Mouse (Mus musculus): ENCODE results near the gene Tbc1d7. TPM values are rescaled to one million over a fixed set of nuclear protein-coding genes. Genes with fewer than 3 reads are reported as not detected.

The Tbc1d7 gene
- polyA plus RNA-seq, 1 experiment from 2014 or later: 36.7 TPM

- 46% methylated on average over 7 of the region's 7 CpGs for WGBS
- Histone ChIP-seq H3K36me3 (ENCODE audit: control insufficient read depth, insufficient read depth, low read length) (no peaks in the 10 kb centered on the region), H3K9ac (ENCODE audit: low read length) (no peak overlapping the region), H3K27me3 (ENCODE audit: control insufficient read depth, insufficient read depth, low read length) (no peaks in the 10 kb centered on the region), H3K4me3 (replicated peaks; ENCODE audit: low read length) (no peak overlapping the region), H3K9me3 (replicated peaks; ENCODE audit: control insufficient read depth, low read length) (no peaks in the 10 kb centered on the region), H3K4me1 (ENCODE audit: control insufficient read depth, insufficient read depth, low read length) (peaks cover 12% of the 10 kb centered on the region), H3K4me2 (ENCODE audit: low read depth, low read length) (no peak overlapping the region), H3K27ac (ENCODE audit: low read length) (no peak overlapping the region)
- no peak for ATAC-seq (ENCODE audit: insufficient read depth, low FRiP score)
Measured at GRCm38 (mm10) chr13:43212338-43212737, 41.0 kb upstream of the Tbc1d7 start.

- no peak overlapping the region for H3K27ac ChIP-seq (ENCODE audit: low read length)
- H3K9me3 ChIP-seq (replicated peaks; ENCODE audit: control insufficient read depth, low read length): no peaks in the 10 kb centered on the region
- H3K4me1 ChIP-seq (ENCODE audit: control insufficient read depth, insufficient read depth, low read length): peaks cover 12% of the 10 kb centered on the region
- 67% methylated on average over 5 of the region's 5 CpGs for WGBS
- H3K9ac ChIP-seq (ENCODE audit: low read length): no peak overlapping the region
- no peak overlapping the region for H3K4me3 ChIP-seq (replicated peaks; ENCODE audit: low read length)
- H3K4me2 ChIP-seq (ENCODE audit: low read depth, low read length): no peak overlapping the region
- no peaks in the 10 kb centered on the region for H3K27me3 ChIP-seq (ENCODE audit: control insufficient read depth, insufficient read depth, low read length)
- no peaks in the 10 kb centered on the region for H3K36me3 ChIP-seq (ENCODE audit: control insufficient read depth, insufficient read depth, low read length)
- no peak for ATAC-seq (ENCODE audit: insufficient read depth, low FRiP score)
Measured at GRCm38 (mm10) chr13:43210956-43211355, 39.7 kb upstream of the Tbc1d7 start.

DNA sequence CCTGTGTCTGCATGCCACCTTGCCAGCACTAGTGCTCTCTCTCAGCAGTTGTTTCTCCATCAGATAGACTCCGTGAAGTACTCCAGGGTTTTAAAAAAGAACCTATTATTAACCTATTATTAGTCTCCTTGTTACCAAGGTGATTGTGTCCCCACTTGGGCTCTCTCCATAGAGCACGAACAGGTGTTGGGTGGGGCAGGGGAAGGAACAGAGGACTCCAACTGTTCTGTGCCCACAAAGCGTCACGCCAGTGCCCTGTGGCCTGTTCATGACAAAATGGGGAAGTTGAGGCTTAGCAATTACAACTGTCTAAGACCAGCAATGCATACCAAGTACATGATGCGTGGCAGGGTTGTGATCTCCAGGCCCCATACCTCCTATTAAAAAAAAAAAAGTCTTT is 38.3 kb upstream of the Tbc1d7 start:
- H3K9ac ChIP-seq (ENCODE audit: low read length): no peak overlapping the region
- no peak overlapping the region for H3K4me2 ChIP-seq (ENCODE audit: low read depth, low read length)
- no peak overlapping the region for H3K4me3 ChIP-seq (replicated peaks; ENCODE audit: low read length)
- H3K36me3 ChIP-seq (ENCODE audit: control insufficient read depth, insufficient read depth, low read length): no peaks in the 10 kb centered on the region
- WGBS: 69% methylated on average over 5 of the region's 5 CpGs
- ATAC-seq (ENCODE audit: insufficient read depth, low FRiP score): no peak
- H3K4me1 ChIP-seq (ENCODE audit: control insufficient read depth, insufficient read depth, low read length): peaks cover 12% of the 10 kb centered on the region
- H3K27ac ChIP-seq (ENCODE audit: low read length): no peak overlapping the region
- no peaks in the 10 kb centered on the region for H3K9me3 ChIP-seq (replicated peaks; ENCODE audit: control insufficient read depth, low read length)
- H3K27me3 ChIP-seq (ENCODE audit: control insufficient read depth, insufficient read depth, low read length): no peaks in the 10 kb centered on the region

GRCm38 (mm10) chr13:43208914-43209439 is 37.7 kb upstream of the Tbc1d7 start:
- H3K9me3 ChIP-seq (replicated peaks; ENCODE audit: control insufficient read depth, low read length): no peaks in the 10 kb centered on the region
- no peak overlapping the region for H3K9ac ChIP-seq (ENCODE audit: low read length)
- ATAC-seq (ENCODE audit: insufficient read depth, low FRiP score): 0 out of 2 replicates have a peak, but pooled peaks have one; percentile 8
- no peak overlapping the region for H3K4me3 ChIP-seq (replicated peaks; ENCODE audit: low read length)
- no peak overlapping the region for H3K27ac ChIP-seq (ENCODE audit: low read length)
- H3K4me1 ChIP-seq (ENCODE audit: control insufficient read depth, insufficient read depth, low read length): peaks cover 12% of the 10 kb centered on the region
- H3K4me2 ChIP-seq (ENCODE audit: low read depth, low read length): no peak overlapping the region
- no peaks in the 10 kb centered on the region for H3K27me3 ChIP-seq (ENCODE audit: control insufficient read depth, insufficient read depth, low read length)
- WGBS: 46% methylated on average over 16 of the region's 16 CpGs
- H3K36me3 ChIP-seq (ENCODE audit: control insufficient read depth, insufficient read depth, low read length): no peaks in the 10 kb centered on the region

GRCm38 (mm10) chr13:43206118-43206683 is 34.9 kb upstream of the Tbc1d7 start:
- Histone ChIP-seq H3K27ac (ENCODE audit: low read length) (no peak overlapping the region), H3K27me3 (ENCODE audit: control insufficient read depth, insufficient read depth, low read length) (no peaks in the 10 kb centered on the region), H3K4me3 (replicated peaks; ENCODE audit: low read length) (no peak overlapping the region), H3K9me3 (replicated peaks; ENCODE audit: control insufficient read depth, low read length) (no peaks in the 10 kb centered on the region), H3K36me3 (ENCODE audit: control insufficient read depth, insufficient read depth, low read length) (no peaks in the 10 kb centered on the region), H3K4me2 (ENCODE audit: low read depth, low read length) (no peak overlapping the region), H3K9ac (ENCODE audit: low read length) (no peak overlapping the region), H3K4me1 (ENCODE audit: control insufficient read depth, insufficient read depth, low read length) (peaks cover 7% of the 10 kb centered on the region; the same call in 1 of the 2 replicates)
- 86% methylated on average over 12 of the region's 12 CpGs for WGBS
- ATAC-seq (ENCODE audit: insufficient read depth, low FRiP score): no peak

DNA sequence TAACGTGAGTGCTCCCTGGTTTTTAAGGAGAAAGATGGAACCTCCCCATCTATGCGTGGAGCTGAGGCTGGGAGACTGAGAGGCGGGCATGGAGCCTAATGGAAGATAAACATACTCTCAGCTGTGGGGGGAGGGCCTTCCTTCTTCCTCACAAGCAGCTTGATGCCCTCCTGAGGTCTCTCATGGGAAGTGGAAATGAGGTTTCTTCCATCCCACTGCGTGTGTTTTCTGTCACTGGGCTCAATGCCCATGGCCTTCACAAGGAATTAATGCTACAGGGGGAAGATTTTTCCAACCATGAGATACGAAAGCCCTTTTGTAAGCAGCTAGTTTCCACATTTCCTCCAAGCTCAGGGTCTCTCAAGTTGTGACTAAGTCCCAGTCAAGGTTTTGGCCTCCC is 32.3 kb upstream of the Tbc1d7 start:
- Histone ChIP-seq H3K27me3 (ENCODE audit: control insufficient read depth, insufficient read depth, low read length) (no peaks in the 10 kb centered on the region), H3K4me3 (replicated peaks; ENCODE audit: low read length) (no peak overlapping the region), H3K9me3 (replicated peaks; ENCODE audit: control insufficient read depth, low read length) (no peaks in the 10 kb centered on the region), H3K4me2 (ENCODE audit: low read depth, low read length) (no peak overlapping the region), H3K36me3 (ENCODE audit: control insufficient read depth, insufficient read depth, low read length) (no peaks in the 10 kb centered on the region), H3K4me1 (ENCODE audit: control insufficient read depth, insufficient read depth, low read length) (peaks cover 1% of the 10 kb centered on the region; the same call in 1 of the 2 replicates), H3K27ac (ENCODE audit: low read length) (no peak overlapping the region), H3K9ac (ENCODE audit: low read length) (no peak overlapping the region)
- WGBS: 25% methylated on average over 5 of the region's 5 CpGs
- ATAC-seq (ENCODE audit: insufficient read depth, low FRiP score): no peak

GRCm38 (mm10) chr13:43203234-43203633 is 31.9 kb upstream of the Tbc1d7 start:
- Histone ChIP-seq H3K27me3 (ENCODE audit: control insufficient read depth, insufficient read depth, low read length) (no peaks in the 10 kb centered on the region), H3K4me1 (ENCODE audit: control insufficient read depth, insufficient read depth, low read length) (no peaks in the 10 kb centered on the region), H3K4me3 (replicated peaks; ENCODE audit: low read length) (no peak overlapping the region), H3K9ac (ENCODE audit: low read length) (no peak overlapping the region), H3K36me3 (ENCODE audit: control insufficient read depth, insufficient read depth, low read length) (no peaks in the 10 kb centered on the region), H3K9me3 (replicated peaks; ENCODE audit: control insufficient read depth, low read length) (no peaks in the 10 kb centered on the region), H3K27ac (ENCODE audit: low read length) (no peak overlapping the region), H3K4me2 (ENCODE audit: low read depth, low read length) (no peak overlapping the region)
- ATAC-seq (ENCODE audit: insufficient read depth, low FRiP score): no peak
- WGBS: 78% methylated on average over 7 of the region's 7 CpGs

DNA sequence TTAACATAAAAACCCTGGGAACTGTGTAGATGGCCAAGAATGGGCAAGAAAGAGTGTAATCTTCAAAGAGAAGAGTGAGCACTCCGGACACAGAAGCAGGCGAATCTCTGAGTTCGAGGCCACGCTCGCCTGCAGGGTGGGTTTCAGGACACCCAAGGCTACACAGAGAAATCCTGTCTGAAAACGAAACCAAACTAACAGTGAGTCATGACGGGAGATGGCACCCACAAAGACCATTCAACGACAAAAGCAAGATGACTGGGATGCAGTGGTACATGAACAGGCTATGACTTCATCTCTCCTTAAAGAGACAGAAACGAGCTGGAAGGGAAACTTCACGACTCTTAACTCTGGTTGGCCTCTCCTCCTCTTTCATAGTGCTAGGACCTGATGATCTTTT is 31.1 kb upstream of the Tbc1d7 start:
- H3K4me2 ChIP-seq (ENCODE audit: low read depth, low read length): no peak overlapping the region
- H3K4me3 ChIP-seq (replicated peaks; ENCODE audit: low read length): no peak overlapping the region
- no peaks in the 10 kb centered on the region for H3K4me1 ChIP-seq (ENCODE audit: control insufficient read depth, insufficient read depth, low read length)
- no peaks in the 10 kb centered on the region for H3K27me3 ChIP-seq (ENCODE audit: control insufficient read depth, insufficient read depth, low read length)
- H3K27ac ChIP-seq (ENCODE audit: low read length): no peak overlapping the region
- no peaks in the 10 kb centered on the region for H3K36me3 ChIP-seq (ENCODE audit: control insufficient read depth, insufficient read depth, low read length)
- no peak for ATAC-seq (ENCODE audit: insufficient read depth, low FRiP score)
- WGBS: 82% methylated on average over 10 of the region's 10 CpGs
- H3K9ac ChIP-seq (ENCODE audit: low read length): no peak overlapping the region
- no peaks in the 10 kb centered on the region for H3K9me3 ChIP-seq (replicated peaks; ENCODE audit: control insufficient read depth, low read length)

- no peaks in the 10 kb centered on the region for H3K27me3 ChIP-seq (ENCODE audit: control insufficient read depth, insufficient read depth, low read length)
- H3K4me1 ChIP-seq (ENCODE audit: control insufficient read depth, insufficient read depth, low read length): 0 out of 2 replicates have a peak, but pooled peaks cover 4% of the 10 kb centered on the region
- H3K27ac ChIP-seq (ENCODE audit: low read length): no peak overlapping the region
- H3K9me3 ChIP-seq (replicated peaks; ENCODE audit: control insufficient read depth, low read length): no peaks in the 10 kb centered on the region
- H3K4me3 ChIP-seq (replicated peaks; ENCODE audit: low read length): no peak overlapping the region
- H3K9ac ChIP-seq (ENCODE audit: low read length): no peak overlapping the region
- ATAC-seq (ENCODE audit: insufficient read depth, low FRiP score): no peak
- H3K36me3 ChIP-seq (ENCODE audit: control insufficient read depth, insufficient read depth, low read length): no peaks in the 10 kb centered on the region
- H3K4me2 ChIP-seq (ENCODE audit: low read depth, low read length): no peak overlapping the region
- WGBS: 46% methylated on average over 22 of the region's 22 CpGs
Measured at GRCm38 (mm10) chr13:43201033-43201432, 29.7 kb upstream of the Tbc1d7 start.

All from stomach, embryonic 16.5 days (tissue).